Mouse (Mus musculus): ENCODE measurements around the gene Caln1.

DNA sequence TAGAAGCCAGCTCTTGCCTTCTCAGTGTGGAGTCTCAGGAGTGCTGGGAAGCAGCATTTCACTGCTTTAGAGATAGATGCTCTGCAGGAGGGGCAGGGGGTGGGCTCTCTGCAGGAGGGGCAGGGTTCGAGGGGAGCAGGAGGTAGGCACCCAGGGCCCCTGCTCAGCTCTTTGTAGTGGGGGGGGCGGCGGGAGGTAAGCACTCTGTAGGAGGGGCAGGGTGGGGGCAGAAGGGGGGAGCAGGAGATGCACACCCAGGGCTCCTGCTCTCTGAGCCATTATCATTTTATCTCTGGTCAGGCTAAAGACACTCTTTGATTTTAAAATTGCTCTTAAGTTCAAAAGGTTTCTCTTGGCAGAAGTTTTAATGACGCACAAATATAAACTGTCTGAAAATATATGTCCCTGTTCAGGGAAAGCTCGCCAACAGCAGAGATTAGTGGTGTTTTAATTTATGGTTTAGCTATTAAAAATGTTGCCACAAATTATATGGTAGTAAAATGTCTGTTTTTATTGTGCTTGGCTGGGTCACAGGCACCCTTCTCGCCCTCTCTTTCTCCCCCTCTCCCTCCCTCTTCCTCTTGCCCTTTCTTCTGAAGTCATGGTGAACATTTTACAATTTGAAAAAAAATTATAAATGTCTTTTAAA is 41.5 kb upstream of the Caln1 start:
- no peak for TF ChIP-seq GATA1 (IDR thresholded peaks at IDR 0.05; ENCODE audit: borderline replicate concordance, low read length)
- TF ChIP-seq FLI1 (IDR thresholded peaks at IDR 0.05; ENCODE audit: low read length) = no peak

Measured in megakaryocyte, embryonic 14.5 days (primary cell).